Mouse (Mus musculus): ENCODE measurements around the gene Limd2. TPM values are rescaled to one million over a fixed set of nuclear protein-coding genes. Genes with fewer than 3 reads are reported as not detected.

Gene Limd2
- polyA plus RNA-seq, 1 experiment from 2014 or later: 216 TPM

- Histone ChIP-seq H3K4me3 (ENCODE audit: low read length) (peak overlapping the region; percentile 53), H3K4me2 (replicated peaks; ENCODE audit: low read depth, low read length) (peak overlapping the region; percentile 63), H3K36me3 (ENCODE audit: control insufficient read depth, insufficient read depth, low read length) (peaks cover 23% of the 10 kb centered on the region; the same call in 1 of the 2 replicates), H3K4me1 (ENCODE audit: control insufficient read depth, insufficient read depth, low read length) (no peaks in the 10 kb centered on the region), H3K9ac (ENCODE audit: low read depth, low read length) (peak overlapping the region; percentile 64), H3K27me3 (ENCODE audit: control insufficient read depth, insufficient read depth, low read length) (no peaks in the 10 kb centered on the region), H3K27ac (ENCODE audit: low read depth, low read length) (peak overlapping the region; percentile 86), H3K9me3 (ENCODE audit: control insufficient read depth, low read length) (no peaks in the 10 kb centered on the region)
- ATAC-seq (ENCODE audit: low FRiP score, low TSS enrichment): no peak
- 35% methylated on average over 3 of the region's 3 CpGs for WGBS
These were observed 33.5 kb upstream of the Limd2 start for GRCm38 (mm10) chr11:106194155-106194541.

GRCm38 (mm10) chr11:106193371-106194154 is 32.9 kb upstream of the Limd2 start:
- Histone ChIP-seq H3K27me3 (ENCODE audit: control insufficient read depth, insufficient read depth, low read length) (no peaks in the 10 kb centered on the region), H3K9me3 (ENCODE audit: control insufficient read depth, low read length) (no peaks in the 10 kb centered on the region), H3K4me1 (ENCODE audit: control insufficient read depth, insufficient read depth, low read length) (no peaks in the 10 kb centered on the region), H3K4me2 (replicated peaks; ENCODE audit: low read depth, low read length) (peak overlapping the region; percentile 63), H3K27ac (ENCODE audit: low read depth, low read length) (peak overlapping the region; percentile 86), H3K4me3 (ENCODE audit: low read length) (peak overlapping the region; percentile 53), H3K36me3 (ENCODE audit: control insufficient read depth, insufficient read depth, low read length) (peaks cover 18% of the 10 kb centered on the region; the same call in 1 of the 2 replicates), H3K9ac (ENCODE audit: low read depth, low read length) (peak overlapping the region; percentile 64)
- WGBS: under 1% methylated on average over 42 of the region's 44 CpGs
- ATAC-seq (ENCODE audit: low FRiP score, low TSS enrichment): peak; percentile 98

DNA sequence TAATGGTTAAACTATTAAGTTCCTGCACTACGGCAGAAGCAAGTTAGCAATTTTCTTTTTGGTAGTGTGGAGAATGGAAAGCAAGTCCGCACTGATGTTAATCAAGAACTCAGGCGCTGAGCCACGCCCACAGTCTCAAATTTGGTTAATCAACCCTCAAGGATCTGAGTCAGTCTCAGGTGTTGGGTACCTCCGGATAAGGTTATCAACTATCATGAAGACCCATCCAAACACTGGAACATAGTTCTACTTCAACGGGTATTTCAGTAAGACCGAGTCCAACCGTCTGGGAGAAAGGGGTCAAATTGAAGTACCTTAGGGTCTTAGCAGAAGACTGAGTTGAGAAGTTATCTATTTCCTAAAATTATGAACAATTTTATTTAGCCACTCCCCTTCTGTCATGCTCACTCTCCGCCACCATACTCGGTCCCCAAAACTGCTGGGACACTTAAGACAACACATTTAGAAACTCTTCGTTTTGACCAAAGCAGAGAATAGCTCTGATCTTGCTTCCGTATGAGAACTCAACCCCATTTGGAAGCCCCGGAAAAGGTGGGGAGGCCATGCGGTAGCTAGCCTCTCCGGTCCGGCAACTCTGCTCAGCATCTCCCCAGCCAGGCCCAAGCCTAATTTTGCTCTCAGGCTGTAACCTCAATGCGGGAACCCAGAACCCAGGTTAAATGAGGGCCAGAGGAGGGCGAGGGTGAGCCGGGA is 32.2 kb upstream of the Limd2 start:
- H3K4me1 ChIP-seq (ENCODE audit: control insufficient read depth, insufficient read depth, low read length): no peaks in the 10 kb centered on the region
- WGBS: 9% methylated on average over 19 of the region's 19 CpGs
- H3K27ac ChIP-seq (ENCODE audit: low read depth, low read length): peak overlapping the region; percentile 63
- peaks cover 11% of the 10 kb centered on the region; the same call in 1 of the 2 replicates for H3K36me3 ChIP-seq (ENCODE audit: control insufficient read depth, insufficient read depth, low read length)
- H3K4me3 ChIP-seq (ENCODE audit: low read length): peak overlapping the region; percentile 53
- no peak; the same call in 1 of the 2 replicates for ATAC-seq (ENCODE audit: low FRiP score, low TSS enrichment)
- peak overlapping the region; percentile 43 for H3K4me2 ChIP-seq (replicated peaks; ENCODE audit: low read depth, low read length)
- no peaks in the 10 kb centered on the region for H3K9me3 ChIP-seq (ENCODE audit: control insufficient read depth, low read length)
- H3K27me3 ChIP-seq (ENCODE audit: control insufficient read depth, insufficient read depth, low read length): no peaks in the 10 kb centered on the region
- H3K9ac ChIP-seq (ENCODE audit: low read depth, low read length): peak overlapping the region; percentile 59

DNA sequence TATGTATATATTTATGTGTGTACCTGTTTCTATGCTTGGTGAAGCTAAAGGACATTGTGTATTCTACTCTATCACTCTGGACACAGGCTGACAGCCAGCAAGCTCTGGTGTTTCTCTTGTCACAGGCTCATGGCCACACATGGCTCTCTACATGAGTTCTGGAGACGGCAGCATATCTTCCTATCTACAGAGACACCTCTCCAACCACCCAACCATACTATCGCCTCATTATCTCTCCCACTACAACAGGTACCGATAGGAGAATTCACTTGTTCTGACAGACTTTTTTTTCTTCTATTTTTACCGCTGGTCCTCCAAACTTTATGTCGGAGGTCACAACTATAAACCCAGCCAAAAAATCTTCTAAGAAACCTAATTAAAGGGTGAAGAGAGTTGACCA is 31.6 kb upstream of the Limd2 start:
- H3K9me3 ChIP-seq (ENCODE audit: control insufficient read depth, low read length): no peaks in the 10 kb centered on the region
- H3K27ac ChIP-seq (ENCODE audit: low read depth, low read length): no peak overlapping the region
- no peaks in the 10 kb centered on the region for H3K27me3 ChIP-seq (ENCODE audit: control insufficient read depth, insufficient read depth, low read length)
- no peaks in the 10 kb centered on the region for H3K4me1 ChIP-seq (ENCODE audit: control insufficient read depth, insufficient read depth, low read length)
- peak overlapping the region; percentile 59; the same call in 1 of the 2 replicates for H3K9ac ChIP-seq (ENCODE audit: low read depth, low read length)
- H3K4me3 ChIP-seq (ENCODE audit: low read length): peak overlapping the region; percentile 53; the same call in 1 of the 2 replicates
- H3K4me2 ChIP-seq (replicated peaks; ENCODE audit: low read depth, low read length): peak overlapping the region; percentile 43
- 77% methylated on average over 5 of the region's 5 CpGs for WGBS
- peaks cover 8% of the 10 kb centered on the region; the same call in 1 of the 2 replicates for H3K36me3 ChIP-seq (ENCODE audit: control insufficient read depth, insufficient read depth, low read length)
- ATAC-seq (ENCODE audit: low FRiP score, low TSS enrichment): no peak

DNA sequence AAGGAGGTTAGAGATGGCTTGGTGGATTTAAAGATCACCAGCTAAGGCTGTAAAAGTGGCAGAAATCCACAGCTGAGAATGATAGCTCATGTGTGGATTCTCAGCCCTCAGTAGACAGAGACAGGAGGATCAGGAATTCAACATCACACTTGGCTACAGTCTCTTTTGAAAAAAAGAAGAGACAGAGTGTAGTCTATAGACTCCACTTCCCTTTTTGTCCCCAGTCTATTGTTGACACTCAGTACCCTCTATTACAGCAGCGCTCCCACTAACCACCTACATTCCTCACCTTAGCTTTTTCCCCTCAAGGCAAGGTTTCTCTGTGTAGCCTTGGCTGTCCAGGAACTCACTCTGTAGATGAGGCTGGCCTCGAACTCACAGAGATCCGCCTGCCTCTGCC is 31.1 kb upstream of the Limd2 start:
- peaks cover 4% of the 10 kb centered on the region; the same call in 1 of the 2 replicates for H3K36me3 ChIP-seq (ENCODE audit: control insufficient read depth, insufficient read depth, low read length)
- no peak overlapping the region for H3K27ac ChIP-seq (ENCODE audit: low read depth, low read length)
- 97% methylated on average over 3 of the region's 3 CpGs for WGBS
- no peaks in the 10 kb centered on the region for H3K27me3 ChIP-seq (ENCODE audit: control insufficient read depth, insufficient read depth, low read length)
- no peaks in the 10 kb centered on the region for H3K9me3 ChIP-seq (ENCODE audit: control insufficient read depth, low read length)
- no peak overlapping the region for H3K4me3 ChIP-seq (ENCODE audit: low read length)
- H3K9ac ChIP-seq (ENCODE audit: low read depth, low read length): no peak overlapping the region
- ATAC-seq (ENCODE audit: low FRiP score, low TSS enrichment): no peak
- no peak overlapping the region for H3K4me2 ChIP-seq (replicated peaks; ENCODE audit: low read depth, low read length)
- no peaks in the 10 kb centered on the region for H3K4me1 ChIP-seq (ENCODE audit: control insufficient read depth, insufficient read depth, low read length)

DNA sequence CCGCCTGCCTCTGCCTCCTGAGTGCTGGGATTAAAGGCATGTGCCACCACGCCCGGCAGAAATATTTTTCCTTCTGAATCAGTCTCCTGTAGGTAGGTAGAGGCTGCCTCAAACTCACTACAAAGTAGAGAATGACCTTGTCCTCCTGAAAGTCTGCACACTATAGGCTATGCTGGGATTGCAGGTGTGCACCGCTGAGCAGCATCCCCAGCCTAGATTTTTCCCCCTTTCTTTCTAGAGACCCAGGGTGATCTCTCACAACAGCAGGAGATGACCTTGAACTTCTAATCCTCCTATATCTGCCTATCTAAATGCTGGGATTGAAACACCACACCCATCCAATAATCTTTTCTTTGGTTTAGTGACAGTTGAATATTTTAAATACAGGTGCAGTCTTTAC is 26.7 kb upstream of the Limd2 start:
- no peak overlapping the region for H3K4me3 ChIP-seq (ENCODE audit: low read length)
- no peak overlapping the region for H3K9ac ChIP-seq (ENCODE audit: low read depth, low read length)
- 93% methylated on average over 4 of the region's 4 CpGs for WGBS
- no peaks in the 10 kb centered on the region for H3K27me3 ChIP-seq (ENCODE audit: control insufficient read depth, insufficient read depth, low read length)
- no peak for ATAC-seq (ENCODE audit: low FRiP score, low TSS enrichment)
- peaks cover 20% of the 10 kb centered on the region; the same call in 1 of the 2 replicates for H3K36me3 ChIP-seq (ENCODE audit: control insufficient read depth, insufficient read depth, low read length)
- H3K27ac ChIP-seq (ENCODE audit: low read depth, low read length): no peak overlapping the region
- no peak overlapping the region for H3K4me2 ChIP-seq (replicated peaks; ENCODE audit: low read depth, low read length)
- no peaks in the 10 kb centered on the region for H3K9me3 ChIP-seq (ENCODE audit: control insufficient read depth, low read length)
- no peaks in the 10 kb centered on the region for H3K4me1 ChIP-seq (ENCODE audit: control insufficient read depth, insufficient read depth, low read length)

GRCm38 (mm10) chr11:106180449-106180801 is 19.8 kb upstream of the Limd2 start:
- no peaks in the 10 kb centered on the region for H3K27me3 ChIP-seq (ENCODE audit: control insufficient read depth, insufficient read depth, low read length)
- 78% methylated on average over 2 of the region's 2 CpGs for WGBS
- H3K4me1 ChIP-seq (ENCODE audit: control insufficient read depth, insufficient read depth, low read length): no peaks in the 10 kb centered on the region
- H3K4me2 ChIP-seq (replicated peaks; ENCODE audit: low read depth, low read length): no peak overlapping the region
- H3K36me3 ChIP-seq (ENCODE audit: control insufficient read depth, insufficient read depth, low read length): peaks cover 26% of the 10 kb centered on the region
- no peaks in the 10 kb centered on the region for H3K9me3 ChIP-seq (ENCODE audit: control insufficient read depth, low read length)
- no peak overlapping the region for H3K9ac ChIP-seq (ENCODE audit: low read depth, low read length)
- no peak overlapping the region for H3K27ac ChIP-seq (ENCODE audit: low read depth, low read length)
- no peak for ATAC-seq (ENCODE audit: low FRiP score, low TSS enrichment)
- no peak overlapping the region for H3K4me3 ChIP-seq (ENCODE audit: low read length)

GRCm38 (mm10) chr11:106179711-106180448 is 19.2 kb upstream of the Limd2 start:
- Histone ChIP-seq H3K27me3 (ENCODE audit: control insufficient read depth, insufficient read depth, low read length) (no peaks in the 10 kb centered on the region), H3K9me3 (ENCODE audit: control insufficient read depth, low read length) (no peaks in the 10 kb centered on the region), H3K36me3 (ENCODE audit: control insufficient read depth, insufficient read depth, low read length) (peaks cover 26% of the 10 kb centered on the region), H3K27ac (ENCODE audit: low read depth, low read length) (no peak overlapping the region), H3K4me3 (ENCODE audit: low read length) (no peak overlapping the region), H3K4me2 (replicated peaks; ENCODE audit: low read depth, low read length) (no peak overlapping the region), H3K4me1 (ENCODE audit: control insufficient read depth, insufficient read depth, low read length) (no peaks in the 10 kb centered on the region), H3K9ac (ENCODE audit: low read depth, low read length) (no peak overlapping the region)
- no peak for ATAC-seq (ENCODE audit: low FRiP score, low TSS enrichment)
- WGBS: 81% methylated on average over 7 of the region's 7 CpGs
